Mouse (Mus musculus) MEL-GATA-1-ER (cell line): ENCODE data around the gene Nfkbia.
A peak's percentile ranks its signal among the peaks of the same experiment; 100 is the strongest.

Source experiments
- DNase-seq: peaks from one replicate; pipeline ENCODE4 v3.0.0-alpha.2; 2012; ENCODE audit warnings: low read depth; ENCODE audit errors: extremely low read depth

Gene Nfkbia

GRCm38 (mm10) chr12:55466816-55467215, 25.6 kb downstream of the Nfkbia start:
- no peak for DNase-seq

- no peak for DNase-seq
Measured at GRCm38 (mm10) chr12:55466088-55466701, 26.3 kb downstream of the Nfkbia start.

GRCm38 (mm10) chr12:55465401-55465983, 27.0 kb downstream of the Nfkbia start:
- no peak for DNase-seq

- DNase-seq = no peak
Measured at GRCm38 (mm10) chr12:55464846-55465361, 27.5 kb downstream of the Nfkbia start.

- no peak for DNase-seq
Measured at GRCm38 (mm10) chr12:55463992-55464845, 28.2 kb downstream of the Nfkbia start.

- DNase-seq = no peak
Measured at GRCm38 (mm10) chr12:55463087-55463486, 29.4 kb downstream of the Nfkbia start.

GRCm38 (mm10) chr12:55462456-55462855, 30.0 kb downstream of the Nfkbia start:
- DNase-seq = no peak

GRCm38 (mm10) chr12:55461767-55462166, 30.7 kb downstream of the Nfkbia start:
- DNase-seq = no peak

GRCm38 (mm10) chr12:55460900-55461299, 31.5 kb downstream of the Nfkbia start:
- DNase-seq = no peak

GRCm38 (mm10) chr12:55459739-55460138, 32.7 kb downstream of the Nfkbia start:
- DNase-seq = peak; percentile 33

GRCm38 (mm10) chr12:55456893-55457292, 35.6 kb downstream of the Nfkbia start:
- no peak for DNase-seq

GRCm38 (mm10) chr12:55456136-55456535, 36.3 kb downstream of the Nfkbia start:
- DNase-seq = no peak

- no peak for DNase-seq
Measured at GRCm38 (mm10) chr12:55455206-55455605, 37.2 kb downstream of the Nfkbia start.

- DNase-seq = no peak
Measured at GRCm38 (mm10) chr12:55453924-55454323, 38.5 kb downstream of the Nfkbia start.

GRCm38 (mm10) chr12:55452839-55453238, 39.6 kb downstream of the Nfkbia start:
- DNase-seq = no peak

GRCm38 (mm10) chr12:55450421-55450820, 42.0 kb downstream of the Nfkbia start:
- DNase-seq = no peak

GRCm38 (mm10) chr12:55449048-55449447, 43.4 kb downstream of the Nfkbia start:
- DNase-seq = no peak

- DNase-seq = no peak
Measured at GRCm38 (mm10) chr12:55448457-55448856, 44.0 kb downstream of the Nfkbia start.

GRCm38 (mm10) chr12:55447396-55447760, 45.1 kb downstream of the Nfkbia start:
- DNase-seq = no peak

- no peak for DNase-seq
Measured at GRCm38 (mm10) chr12:55446746-55447395, 45.6 kb downstream of the Nfkbia start.

GRCm38 (mm10) chr12:55446366-55446745, 46.1 kb downstream of the Nfkbia start:
- DNase-seq = no peak

- no peak for DNase-seq
Measured at GRCm38 (mm10) chr12:55445583-55445982, 46.9 kb downstream of the Nfkbia start.
